Mouse (Mus musculus) thymus, adult 2 months (tissue): ENCODE measurements around the gene Nsa2.

Experiments used
- CTCF ChIP-seq: fragments of 200-500 bp; IDR thresholded peaks from 2 replicates; pipeline ENCODE4 v1.5.1; 2012; ENCODE audit warnings: mild to moderate bottlenecking, control low read depth, low read length, moderate library complexity, borderline replicate concordance; ENCODE audit not compliant: control insufficient read depth, poor library complexity, insufficient read depth; ENCODE audit errors: extremely low read depth
- POLR2A ChIP-seq: fragments of 200-500 bp; IDR thresholded peaks from 2 replicates; pipeline ENCODE4 v1.6.1; 2012; ENCODE audit warnings: mild to moderate bottlenecking, low read length, control low read depth, moderate library complexity; ENCODE audit not compliant: control insufficient read depth, poor library complexity, insufficient read depth; ENCODE audit errors: extremely low read depth

- TF ChIP-seq POLR2A (no peak), CTCF (no peak)
Measured at GRCm38 (mm10) chr13:97178943-97179342, 41.2 kb upstream of the Nsa2 start.
